Mouse (Mus musculus) small intestine, adult 2 months (tissue): Measurements from ENCODE around the gene Gm28038.

Experiments
- CTCF ChIP-seq: fragments of 200-500 bp; IDR thresholded peaks from 2 replicates; pipeline ENCODE4 v1.5.1; 2012; ENCODE audit warnings: low read depth, mild to moderate bottlenecking, control low read depth, inconsistent platforms, low read length, moderate library complexity, mixed read lengths; ENCODE audit not compliant: insufficient replicate concordance, insufficient read length; ENCODE audit errors: extremely low read depth
- POLR2A ChIP-seq: fragments of 200-500 bp; IDR thresholded peaks from 2 replicates; pipeline ENCODE4 v1.6.1; 2012; ENCODE audit warnings: low read depth, mild to moderate bottlenecking, control low read depth, inconsistent platforms, low read length, moderate library complexity

GRCm38 (mm10) chr2:30255631-30256395 is 25.0 kb upstream of the Gm28038 start:
- no peak for TF ChIP-seq POLR2A
- no peak for TF ChIP-seq CTCF
